Mouse (Mus musculus): ENCODE data around the gene Smim23.

Smim23 gene

DNA sequence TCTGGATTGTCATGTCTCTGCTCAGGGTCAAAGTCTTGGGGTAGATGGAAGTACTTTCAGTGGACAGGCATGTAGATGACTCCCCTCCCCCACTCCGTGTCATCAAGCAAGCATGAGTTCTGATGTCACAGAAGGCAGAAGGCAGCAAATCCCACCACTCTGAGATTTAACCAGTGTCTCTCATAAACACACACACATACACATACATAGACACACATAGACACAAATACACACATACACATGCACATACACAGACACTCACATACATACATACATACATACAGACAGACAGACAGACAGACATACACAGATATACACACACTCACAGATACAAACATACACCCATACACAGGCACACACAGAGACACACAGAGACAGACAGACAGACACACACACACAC is at the start of gene Smim23:
Gene Smim23 (minus strand): TSS at position 101 of the 400 bp plus-strand sequence.
- DNase-seq, result no peak

DNA sequence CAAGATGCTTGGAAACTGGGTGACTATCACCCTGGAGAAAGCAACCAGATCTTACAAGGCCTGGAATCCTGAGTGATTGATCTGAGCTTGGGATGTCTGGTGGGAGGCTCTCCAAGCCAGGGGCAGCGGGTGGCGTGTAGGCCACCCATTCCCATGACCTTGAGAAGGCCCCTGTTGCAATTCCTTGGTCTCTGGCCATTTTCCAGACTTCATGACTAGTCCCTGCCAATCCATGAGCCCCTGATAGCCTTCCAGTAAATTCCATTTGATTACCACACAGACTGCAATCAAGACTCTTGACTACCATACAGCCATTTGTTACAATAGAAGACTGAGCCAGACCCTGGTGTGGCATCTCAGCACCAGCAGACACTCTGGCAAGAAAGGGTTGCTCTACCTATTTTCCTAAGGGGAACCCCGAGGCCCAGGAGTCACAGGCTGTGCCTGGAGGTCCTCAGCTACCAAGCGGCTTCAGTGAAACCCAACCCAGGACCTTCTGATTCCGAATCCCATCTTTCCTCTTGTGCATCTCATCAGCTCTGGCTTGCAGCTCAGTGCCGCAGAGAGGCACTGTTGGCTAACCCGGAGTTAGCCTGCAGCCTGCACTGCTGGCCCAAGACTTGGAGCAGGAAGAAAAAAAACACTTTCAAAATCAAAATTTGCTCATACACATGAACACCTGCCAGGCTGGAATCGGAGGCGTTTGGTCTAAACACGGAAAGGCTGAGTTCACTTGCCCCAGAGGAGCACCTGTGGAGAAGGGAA is 44.4 kb upstream of the Smim23 start:
- no peak for DNase-seq

DNA sequence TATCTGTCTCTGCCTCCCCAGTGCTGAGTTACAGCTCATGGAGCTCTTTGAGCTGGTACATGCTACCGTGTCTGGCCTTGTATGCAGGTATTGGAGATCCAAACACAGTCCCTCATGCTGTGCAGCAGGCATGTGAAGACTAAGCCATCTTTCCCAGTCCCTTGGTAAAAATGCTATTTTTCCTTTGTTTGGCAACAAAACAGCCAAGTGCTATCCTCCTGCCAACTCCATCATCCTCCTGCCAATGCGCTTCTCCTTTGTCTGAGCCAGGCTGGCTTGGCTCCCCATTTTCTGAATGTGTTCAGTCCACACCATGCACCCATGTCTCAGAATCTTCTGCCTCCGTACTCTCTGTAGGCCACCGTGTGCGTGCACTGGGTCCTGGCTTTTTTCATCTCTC is 40.2 kb upstream of the Smim23 start:
- peak; percentile 74 to 81 for DNase-seq

DNA sequence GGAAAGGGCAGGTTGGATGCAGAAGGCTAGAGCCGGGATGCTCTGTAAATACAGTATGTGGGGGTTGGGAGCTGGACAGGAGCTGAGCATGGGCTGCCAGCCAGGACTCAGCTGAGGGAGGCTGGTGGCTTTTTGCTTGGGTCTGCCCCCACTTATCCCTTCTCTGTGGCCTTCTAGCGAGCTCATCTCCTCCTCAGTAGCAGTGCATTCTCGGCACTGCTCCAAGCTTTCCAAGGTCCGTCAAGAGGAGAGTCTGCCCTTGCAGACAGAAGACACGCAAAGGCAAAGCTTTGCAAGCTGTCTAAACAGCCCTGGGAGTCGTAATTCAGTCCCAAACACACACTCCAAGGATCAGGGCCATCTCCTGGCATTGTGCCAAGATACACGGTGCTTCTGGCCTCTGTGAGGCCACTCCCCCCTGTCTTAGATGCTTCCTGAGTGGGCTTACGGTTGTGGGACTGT is 33.0 kb upstream of the Smim23 start:
- DNase-seq, result peak; percentile 79 to 81

DNA sequence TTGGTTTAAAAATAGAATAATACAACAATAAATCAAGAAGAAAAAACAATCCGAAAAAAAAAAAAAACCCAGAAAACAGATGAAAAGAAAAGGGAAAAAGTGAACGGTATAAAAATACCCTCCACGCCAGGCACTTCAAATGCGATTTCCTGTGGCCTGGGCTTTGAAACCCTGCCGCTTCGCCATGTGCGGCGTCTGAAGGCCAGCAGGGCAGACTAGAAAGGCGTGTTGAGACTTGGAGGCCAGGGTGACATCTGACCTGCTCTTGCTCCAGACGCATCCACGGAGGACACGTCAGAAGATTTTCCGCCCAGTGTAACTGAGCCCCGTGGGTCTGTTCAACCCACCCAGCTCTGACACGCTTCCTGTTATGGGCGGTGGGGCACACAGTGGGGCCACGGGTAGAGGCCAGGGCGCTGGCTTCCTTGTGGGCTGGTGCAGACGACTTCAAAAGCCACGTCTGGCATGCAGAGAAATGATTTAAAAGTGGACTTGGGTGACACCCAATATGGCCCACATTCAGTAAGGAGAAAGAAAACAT is 22.3 kb upstream of the Smim23 start:
- DNase-seq, result no peak

DNA sequence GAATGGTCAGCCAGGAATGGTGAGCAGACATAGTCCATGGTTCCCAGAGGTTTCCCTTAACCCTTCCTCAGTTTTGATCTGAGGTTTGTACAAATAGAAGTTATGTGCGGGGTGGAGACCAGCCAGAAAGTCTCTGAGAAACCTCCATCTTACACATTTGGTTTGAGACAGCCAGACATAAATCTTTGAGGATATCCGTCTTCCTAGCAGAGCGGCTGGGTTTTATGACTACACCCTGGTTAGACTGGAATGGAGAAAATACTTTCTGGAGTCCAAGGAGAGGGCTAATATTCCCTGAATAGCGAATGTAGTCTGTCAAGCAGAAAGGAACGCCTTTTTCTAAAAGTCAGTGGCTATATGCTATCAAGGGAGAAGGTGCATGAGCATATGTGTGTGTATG is 16.8 kb upstream of the Smim23 start:
- no peak for DNase-seq

DNA sequence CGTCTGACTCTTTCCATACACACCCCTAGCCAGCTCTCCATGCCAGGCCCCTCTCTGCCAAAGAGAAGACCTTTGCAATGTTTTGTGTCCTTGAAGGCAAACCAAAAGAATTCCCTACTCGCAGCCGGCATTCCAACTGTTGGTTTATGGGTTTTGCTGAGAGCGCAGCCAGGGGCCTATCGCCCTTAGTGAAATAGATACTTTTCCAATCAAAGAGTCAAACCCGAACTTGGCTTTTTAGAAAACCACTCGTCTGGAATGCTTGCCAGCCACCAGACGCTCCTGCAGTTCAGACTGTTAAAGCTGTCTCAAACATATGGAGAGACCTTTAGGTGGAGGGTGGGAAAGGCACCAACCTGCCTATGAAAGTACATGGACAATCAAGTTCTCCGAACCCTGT is 15.9 kb upstream of the Smim23 start:
- DNase-seq, result no peak

DNA sequence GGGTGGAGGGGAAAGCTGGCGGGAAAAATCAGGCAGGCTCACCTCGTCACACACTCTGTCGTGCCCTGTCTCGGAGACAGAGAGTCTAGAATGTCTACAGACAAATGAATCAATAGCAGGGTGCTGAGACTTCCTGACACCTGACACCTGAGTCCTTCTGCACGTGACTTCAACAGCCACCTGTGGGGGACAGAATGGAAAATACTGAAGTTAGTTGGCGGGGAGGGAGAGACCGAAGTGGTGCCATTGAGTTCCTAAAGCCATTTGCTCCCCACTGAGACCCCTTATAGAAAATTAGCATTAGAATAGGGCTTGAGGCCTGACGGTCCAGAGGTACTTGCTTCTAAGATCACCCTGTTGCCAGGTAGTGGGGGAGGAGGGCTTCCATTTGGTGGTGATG is 10.6 kb upstream of the Smim23 start:
- no peak for DNase-seq

DNA sequence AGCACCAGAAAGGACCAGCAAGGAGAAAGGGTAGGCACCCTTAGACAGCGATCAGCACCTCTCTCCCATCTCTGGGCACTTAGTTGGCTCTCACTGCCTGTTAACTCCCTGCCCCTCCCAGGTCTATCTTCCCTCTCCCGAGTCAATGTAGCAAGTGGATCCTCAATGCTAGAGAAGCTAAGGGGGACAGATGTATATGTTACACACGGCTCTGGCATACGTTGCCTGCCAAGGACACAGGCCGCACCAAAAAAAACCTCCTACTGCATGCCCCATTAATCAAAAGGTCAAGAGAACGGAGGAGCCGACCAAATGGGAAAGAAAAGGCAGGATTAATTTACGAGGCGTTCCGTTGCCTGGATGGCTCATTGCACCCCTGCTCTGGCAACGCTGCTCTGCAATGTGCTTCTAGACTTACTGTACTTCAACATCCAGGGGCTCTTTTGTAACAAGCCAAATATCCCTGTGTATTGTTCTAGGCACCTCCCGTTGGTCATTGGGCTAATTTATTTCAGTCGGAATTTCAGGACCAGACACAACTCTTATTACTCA is 10.0 kb upstream of the Smim23 start:
- DNase-seq, result no peak

DNA sequence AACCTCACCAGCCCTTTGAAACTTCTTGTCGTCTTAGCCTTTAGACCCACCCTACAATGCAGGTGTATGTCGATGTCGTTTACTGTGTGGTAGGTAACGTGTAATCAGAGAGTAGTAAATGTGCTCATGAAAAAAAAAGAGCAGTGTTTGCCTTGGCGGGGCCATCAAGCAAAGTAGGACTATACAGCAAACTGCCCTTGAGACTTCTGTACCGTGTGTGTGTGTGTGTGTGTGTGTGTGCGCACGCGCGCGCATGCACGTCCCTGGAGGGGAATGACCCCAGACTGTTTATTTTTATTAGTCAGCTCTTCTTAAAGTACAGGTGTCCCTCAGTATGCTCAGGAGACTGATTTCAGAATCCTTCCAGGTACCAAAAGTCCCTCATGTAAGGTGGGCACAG is 6.8 kb downstream of the Smim23 start:
- no peak for DNase-seq

DNA sequence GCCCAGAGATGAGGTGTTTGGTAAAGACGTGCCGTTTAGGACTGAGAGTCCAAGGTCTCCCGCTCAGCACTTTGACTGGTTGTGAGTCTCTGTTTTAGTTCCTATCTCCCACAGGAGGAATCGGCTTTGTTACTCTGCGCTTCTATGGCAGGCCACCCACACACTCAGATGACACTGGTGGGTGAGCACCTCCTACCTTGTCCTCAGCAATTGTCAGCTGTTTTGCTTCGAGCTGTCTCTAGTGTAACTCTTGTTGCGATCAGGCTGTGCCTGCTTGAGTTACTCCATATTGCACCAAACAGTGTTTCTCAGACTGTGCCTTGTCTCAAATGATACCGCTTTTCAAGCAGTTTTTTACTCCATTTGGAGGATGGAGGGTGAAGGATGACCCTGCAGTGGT is 10.1 kb downstream of the Smim23 start:
- DNase-seq, result no peak

DNA sequence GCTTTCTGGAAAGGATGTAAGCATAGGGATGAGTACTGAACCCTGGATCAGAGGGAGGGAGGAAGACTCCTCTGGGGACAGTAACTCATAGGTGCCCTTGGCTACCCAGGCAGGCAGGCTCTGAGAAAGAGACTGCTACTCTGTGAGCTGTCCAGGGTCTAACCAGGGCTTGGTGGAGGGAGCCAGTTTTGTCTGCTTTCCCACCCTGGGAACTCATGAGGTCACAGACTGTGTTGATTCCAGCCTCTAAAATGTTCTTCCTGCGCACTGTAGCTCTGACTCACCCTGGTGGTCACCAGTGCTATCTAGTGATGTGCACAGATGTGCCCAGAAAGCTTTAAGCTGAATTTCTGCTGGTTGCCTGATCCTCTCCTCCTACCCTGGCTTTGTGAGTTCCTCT is 15.3 kb downstream of the Smim23 start:
- DNase-seq, result no peak

DNA sequence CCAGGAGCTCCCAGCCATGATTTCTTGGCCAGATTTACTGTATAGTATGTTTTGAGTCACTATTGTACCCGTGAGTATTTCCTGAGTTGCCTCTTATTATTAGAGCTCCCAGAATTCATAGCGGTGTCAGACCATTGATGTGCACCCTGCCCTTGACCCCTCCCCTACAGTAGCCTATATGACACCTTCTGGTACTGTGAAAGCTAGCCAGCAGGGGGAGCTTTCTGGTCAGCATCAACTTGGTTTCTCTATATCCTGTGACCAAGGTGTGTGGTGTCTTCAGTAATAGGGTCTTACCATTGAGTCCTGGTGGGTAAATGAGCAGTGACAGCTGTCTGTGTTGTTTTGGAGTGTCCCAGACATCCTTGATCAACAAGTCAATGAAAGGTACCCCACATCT is 18.4 kb downstream of the Smim23 start:
- peak; percentile 83 for DNase-seq

DNA sequence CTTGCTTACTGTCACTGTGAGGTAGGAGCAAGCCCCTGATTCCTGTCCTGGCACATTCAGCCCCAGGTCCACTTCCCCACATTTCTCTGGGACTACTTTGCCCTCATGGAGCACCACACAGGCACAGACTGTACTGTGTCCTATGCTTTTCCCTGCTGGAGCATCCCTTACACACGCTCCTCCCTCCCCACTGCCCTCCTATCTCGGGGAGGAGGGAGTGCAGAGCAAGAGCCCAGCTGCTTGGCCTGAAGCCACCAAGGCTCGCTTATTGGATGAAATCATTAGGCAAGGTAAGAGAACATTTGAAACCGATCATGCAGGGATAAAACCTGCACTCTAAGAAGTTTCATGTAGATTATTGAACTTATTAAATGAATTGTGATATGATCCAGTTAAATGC is 20.7 kb downstream of the Smim23 start:
- peak; percentile 20 to 34 for DNase-seq

DNA sequence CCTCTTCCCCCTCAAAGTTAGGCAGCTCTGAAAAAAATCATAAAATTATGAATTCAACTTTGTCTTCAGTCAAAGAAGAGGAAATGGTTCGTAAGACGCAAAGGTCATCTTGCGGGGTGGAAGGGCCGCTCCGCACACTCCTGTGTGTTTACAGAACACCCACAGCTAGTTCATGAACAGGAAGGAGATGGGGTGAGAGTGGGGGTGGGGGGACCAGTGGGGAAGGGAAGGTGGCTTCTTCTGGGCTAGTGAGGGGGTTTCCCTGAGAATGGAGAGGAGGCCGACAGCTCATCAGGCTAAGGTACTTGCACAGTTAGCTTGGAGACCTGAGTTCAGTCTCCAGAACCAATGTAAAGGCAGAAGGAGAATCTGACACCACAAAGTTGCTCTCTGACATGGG is 22.7 kb downstream of the Smim23 start:
- DNase-seq, result no peak

DNA sequence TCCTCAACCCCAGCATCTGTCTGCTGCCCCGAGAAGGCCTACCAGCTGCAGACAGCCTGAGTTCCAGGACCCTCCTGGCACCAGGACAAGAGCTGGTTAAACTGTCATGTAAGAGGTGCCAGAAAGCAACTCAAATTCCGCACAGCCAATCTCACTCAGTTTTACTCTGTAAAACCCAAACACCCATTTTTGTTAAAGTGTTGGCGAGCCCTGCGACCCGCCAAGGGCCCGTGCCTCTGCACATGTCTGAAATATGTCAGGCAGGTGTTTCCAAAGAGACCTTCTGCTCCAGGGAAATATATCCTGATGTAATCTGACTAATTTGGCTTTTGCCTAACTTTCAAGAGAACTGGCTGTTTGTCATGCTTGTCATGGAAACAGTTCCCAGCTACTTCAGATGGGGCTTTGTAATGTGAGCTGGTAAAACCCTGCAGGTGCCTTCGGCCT is 23.5 kb downstream of the Smim23 start:
- DNase-seq, result peak; percentile 55 to 58

DNA sequence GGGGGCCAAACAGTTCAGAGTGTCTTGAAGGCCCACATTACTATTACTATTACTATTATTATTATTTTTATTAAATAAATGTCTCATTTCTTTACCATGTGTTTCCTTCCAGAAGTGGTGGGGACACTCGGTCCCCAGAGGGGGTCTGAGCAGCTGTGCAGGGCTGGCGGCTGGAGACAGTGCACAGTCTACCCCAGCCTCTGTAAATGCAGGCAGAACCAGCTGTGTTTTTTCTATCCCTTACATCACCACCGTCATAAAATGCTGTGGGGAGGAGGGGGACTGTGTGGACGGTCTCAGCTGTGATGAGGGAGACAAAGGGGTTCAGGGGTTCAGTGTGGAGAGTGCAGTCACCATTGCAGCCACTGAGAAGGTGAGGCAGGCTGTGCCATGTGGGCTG is 26.0 kb downstream of the Smim23 start:
- DNase-seq, result no peak

DNA sequence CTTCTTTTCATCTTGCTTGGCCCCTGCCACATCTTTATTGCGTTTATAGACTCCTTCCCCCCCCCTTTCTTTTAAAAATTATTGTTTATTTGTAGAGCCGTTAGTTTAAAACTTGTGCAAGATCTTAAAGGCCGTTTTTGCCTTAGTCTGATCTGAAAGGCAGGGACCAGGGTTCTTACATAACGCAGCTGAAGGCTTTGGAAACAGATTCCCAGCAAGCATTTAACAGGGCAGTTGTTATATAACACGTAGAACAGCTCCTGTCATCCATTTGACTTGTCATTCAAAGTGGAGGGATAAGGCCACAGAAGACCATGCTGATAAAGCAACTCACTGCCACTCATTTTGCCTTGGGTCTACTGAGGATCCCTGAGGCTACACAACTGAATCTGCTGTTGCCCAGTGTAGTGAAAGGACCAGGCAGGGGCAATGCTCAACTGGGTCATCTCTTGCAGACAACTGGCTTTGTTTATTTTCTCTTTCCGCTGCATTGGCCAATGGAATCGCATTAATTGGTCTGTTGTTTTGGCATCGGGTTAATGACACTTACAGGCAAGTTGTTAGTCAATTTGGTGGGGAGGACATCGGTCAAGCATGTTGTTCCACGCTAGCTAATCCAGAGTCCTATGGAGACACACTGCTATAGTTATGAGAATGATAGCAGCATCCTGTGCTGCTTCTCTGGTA is 29.5 kb downstream of the Smim23 start:
- no peak for DNase-seq

DNA sequence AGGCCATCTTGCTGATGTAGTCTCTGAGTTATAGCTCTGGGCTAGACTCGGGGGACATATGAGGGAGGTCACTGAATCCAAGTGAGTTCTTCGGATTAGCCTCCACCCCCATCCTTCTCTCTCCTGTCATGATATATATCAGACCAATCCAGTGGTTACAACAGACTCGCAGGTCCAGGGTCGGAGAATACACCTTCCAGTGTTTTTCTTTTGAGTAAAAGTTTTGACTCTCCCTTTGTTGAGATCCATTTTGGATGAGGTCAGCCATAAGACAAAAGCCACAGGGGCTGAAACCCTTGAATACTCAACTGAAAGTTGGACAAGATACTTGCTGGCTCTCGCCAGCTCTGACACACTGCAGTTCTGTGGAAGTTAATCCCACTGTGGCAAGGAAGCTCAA is 38.2 kb downstream of the Smim23 start:
- no peak for DNase-seq

DNA sequence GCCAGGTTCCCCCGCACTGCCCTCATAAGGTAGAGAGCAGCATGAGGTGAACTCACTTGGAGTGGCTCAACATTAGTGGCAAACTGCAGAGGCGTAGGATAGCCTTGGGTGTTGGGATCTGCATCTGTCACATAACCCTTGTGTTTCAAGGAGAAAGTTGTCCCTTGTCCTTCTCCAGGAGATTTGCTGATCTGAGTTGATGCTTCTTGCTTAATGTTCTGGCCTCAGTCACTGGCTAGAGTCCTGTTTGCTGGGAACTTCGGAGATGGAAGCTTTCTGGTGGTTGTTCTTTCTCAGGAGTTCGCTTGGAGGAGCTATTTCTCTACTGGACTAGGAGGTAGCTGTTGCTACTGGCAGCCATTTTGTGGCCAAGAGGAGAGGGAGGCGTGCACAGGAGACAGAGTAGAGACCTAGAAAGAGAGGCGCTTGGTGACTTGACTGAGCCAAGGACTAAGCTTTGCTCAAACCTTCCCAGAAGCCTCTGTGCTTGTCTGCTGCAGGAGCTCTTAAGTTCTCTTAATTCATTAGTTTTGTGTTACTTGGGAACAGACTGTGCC is 38.7 kb downstream of the Smim23 start:
- DNase-seq, result no peak

DNA sequence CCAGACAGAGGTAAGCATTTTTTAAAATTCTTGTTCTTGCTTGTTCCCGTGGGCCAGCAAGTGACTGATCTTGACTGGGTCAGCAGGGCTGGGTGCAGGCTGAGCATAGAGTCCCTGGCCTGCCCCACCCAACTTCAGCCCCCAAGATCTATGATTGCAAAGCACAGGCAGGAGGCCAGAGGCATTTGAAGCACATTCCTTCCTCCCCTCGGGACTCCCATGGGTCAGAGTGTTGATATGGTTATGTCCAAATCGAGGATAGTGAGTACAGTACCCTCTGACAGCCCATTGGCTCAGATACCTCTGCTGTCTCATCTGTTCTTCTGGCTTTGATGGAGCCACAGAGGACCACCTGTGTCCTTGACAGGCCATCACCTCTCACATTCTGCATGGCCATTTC is 41.7 kb downstream of the Smim23 start:
- no peak for DNase-seq

DNA sequence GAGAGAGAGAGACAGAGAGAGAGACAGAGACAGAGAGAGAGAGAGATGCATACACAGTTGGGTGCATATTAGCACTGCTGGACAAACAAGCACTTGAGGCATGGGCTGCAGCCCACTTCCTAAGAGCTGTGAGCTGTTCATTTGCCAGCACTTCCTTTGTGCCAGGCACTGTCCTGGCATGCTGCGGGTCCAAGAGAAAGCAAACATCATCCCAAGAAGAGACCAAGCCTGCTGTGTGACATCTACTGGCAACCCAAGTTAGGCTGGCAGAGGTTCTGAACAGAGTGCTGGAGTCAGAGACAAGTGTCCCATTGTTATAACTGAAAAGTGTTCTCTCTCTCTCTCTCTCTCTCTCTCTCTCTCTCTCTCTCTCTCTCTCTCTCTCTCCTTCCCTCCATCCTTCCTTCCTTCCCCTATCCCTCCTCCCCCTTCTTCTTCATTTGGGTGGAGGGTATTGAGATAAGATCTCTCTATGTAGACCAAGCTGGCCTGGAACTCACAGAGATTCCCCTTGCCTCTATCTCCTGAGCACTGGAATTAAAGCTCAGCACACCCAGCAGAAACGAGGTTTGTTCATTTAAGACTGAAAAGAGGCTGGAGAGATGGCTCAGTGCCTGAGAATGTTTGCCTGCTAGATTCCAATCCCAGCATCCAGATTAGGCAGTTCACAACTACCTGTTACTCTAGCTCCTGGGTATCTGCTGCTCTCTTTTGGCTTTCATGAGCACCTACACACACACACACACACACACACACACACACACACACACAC is 42.6 kb downstream of the Smim23 start:
- peak; percentile 50 to 72 for DNase-seq
